Mouse (Mus musculus) embryonic fibroblast, embryonic 13.5 days (primary cell): ENCODE data around the gene Fuca2.

ENCODE experiments used
- CTCF ChIP-seq: IDR thresholded peaks from 2 replicates; pipeline ENCODE4 v1.5.1; 2011; ENCODE audit warnings: mild to moderate bottlenecking, control low read depth, low read length, moderate library complexity, borderline replicate concordance; ENCODE audit not compliant: insufficient read depth
- POLR2A ChIP-seq: IDR thresholded peaks from 2 replicates; pipeline ENCODE4 v1.6.1; 2011; ENCODE audit warnings: low read depth, mild to moderate bottlenecking, control low read depth, low read length, moderate library complexity

DNA sequence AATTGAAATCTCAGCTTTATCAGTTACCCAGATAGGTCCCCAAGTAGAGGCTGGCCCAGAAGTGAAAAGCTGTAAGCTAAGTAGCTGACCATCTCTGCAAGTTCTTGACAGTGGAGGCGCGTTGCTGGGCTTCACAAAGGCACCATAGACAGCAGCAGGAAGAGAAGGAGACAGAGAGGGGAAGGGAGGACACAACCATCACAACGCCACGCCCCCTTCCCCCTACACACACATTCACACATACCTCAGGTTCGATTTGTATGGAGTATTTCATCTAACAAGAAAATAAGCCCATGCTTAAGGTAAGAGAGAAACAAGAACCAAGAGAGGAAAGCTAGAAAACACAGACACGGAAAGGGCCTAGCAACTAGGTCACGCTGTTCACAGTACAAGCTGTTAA is 24.2 kb upstream of the Fuca2 start:
- TF ChIP-seq POLR2A (no peak), CTCF (no peak)
